Mouse (Mus musculus) embryo, embryonic 10.5 days (tissue): ENCODE data around the gene Msmb.
A peak's percentile ranks its signal among the peaks of the same experiment; 100 is the strongest.
"Not testable (repeated sequence)": the region's sequence is repeated elsewhere in the genome, so short reads cannot be mapped to it uniquely, and the experiment has no call there.

Source experiments
- DNase-seq: peaks from one replicate; pipeline ENCODE4 v3.0.0-alpha.2; 2015; ENCODE audit warnings: low spot score

The Msmb gene

DNA sequence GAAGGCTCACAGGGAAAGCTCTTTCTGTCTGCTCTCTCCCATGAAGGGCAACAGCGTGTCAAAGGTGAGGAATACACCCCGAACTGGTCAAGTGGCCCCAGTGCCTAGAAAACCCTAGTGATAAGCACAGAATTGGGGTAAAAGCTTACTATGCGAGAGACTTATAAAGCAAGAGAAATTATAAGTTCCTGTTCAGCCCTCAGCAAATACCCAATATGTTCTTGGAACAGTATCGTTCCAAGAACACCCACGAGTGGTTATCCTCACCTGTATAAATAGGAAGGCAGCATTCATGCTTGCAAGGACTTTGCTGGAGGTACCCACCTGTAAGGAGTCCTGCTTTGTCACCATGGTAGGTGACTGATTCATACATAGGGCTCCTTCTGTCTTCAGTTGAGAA is at the start of gene Msmb:
Gene Msmb (plus strand): TSS at position 301 of the 400 bp plus-strand sequence.
- no peak for DNase-seq

- DNase-seq, result no peak
Observed at GRCm38 (mm10) chr14:32093018-32093417, 48.8 kb upstream of the Msmb start.

DNA sequence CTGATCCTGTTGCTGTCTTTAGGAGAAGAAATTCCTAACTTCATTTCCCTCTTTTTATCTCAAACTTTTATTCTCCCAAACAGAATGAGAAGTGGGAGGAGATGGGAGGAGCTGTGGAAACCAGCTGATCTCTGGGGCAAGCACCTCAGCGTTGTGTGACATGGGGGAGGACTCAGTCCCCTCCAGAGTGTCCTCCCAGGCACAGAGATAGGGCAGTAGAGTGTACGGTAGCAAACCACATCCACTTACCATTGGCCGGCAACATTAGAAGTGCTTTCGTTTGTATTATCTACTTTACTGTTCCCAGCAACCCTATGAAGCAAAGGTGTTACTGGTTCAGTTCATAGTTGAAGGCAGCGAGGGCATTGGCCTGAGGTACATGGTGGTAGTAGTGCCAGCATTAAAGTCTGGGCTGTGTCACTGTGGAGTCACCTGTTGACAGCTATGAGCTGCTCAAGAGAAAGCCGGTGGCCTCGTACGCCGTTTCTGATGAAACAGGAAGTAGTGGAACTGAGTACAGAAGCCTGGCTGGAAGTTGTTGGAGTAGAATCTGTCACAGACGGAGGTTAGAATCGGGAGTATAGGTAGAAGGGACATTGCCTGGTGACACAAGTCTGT is 48.2 kb upstream of the Msmb start:
- DNase-seq, result no peak

DNA sequence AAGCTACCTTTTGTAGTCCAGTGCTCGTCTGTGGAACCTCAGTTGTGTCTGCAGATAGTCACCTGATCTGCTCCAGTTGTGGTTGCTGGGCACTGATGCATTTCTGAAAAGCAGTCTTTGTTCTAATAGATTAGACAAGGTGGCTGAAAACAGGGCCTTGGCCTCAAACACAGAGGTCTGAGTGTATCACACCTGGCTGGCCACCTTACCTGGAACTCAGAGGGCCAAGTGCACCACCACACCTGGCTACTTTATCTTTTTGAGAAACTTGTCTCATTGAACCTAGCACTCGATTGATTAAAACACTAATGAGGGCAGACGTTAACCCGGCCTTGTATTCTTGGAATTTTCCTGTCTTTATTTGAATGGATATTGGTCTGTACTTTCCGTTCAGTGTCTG is 46.2 kb upstream of the Msmb start:
- no peak for DNase-seq

GRCm38 (mm10) chr14:32096740-32097139 is 45.1 kb upstream of the Msmb start:
- no peak for DNase-seq

DNA sequence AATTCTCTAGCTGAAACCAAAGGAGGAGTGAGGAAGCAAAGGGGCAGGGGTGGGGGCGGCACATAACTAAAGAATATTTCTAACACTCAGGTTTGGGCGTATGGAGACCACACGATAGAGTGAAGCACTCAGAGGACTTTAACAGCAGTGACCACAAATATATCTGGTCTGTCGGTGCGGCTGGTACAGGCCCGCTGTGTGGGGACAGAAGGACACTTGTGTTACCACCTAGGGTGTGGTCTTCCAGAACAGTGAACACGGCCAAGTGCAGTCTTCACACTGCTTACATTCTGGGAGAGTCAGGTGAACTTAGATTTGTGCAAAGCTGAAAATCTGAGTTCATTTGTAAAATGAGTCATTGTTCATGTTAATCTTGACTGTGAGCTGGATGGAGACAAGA is 44.1 kb upstream of the Msmb start:
- no peak for DNase-seq

GRCm38 (mm10) chr14:32098951-32099350 is 42.9 kb upstream of the Msmb start:
- no peak for DNase-seq

GRCm38 (mm10) chr14:32103556-32103955 is 38.3 kb upstream of the Msmb start:
- DNase-seq, result no peak

DNA sequence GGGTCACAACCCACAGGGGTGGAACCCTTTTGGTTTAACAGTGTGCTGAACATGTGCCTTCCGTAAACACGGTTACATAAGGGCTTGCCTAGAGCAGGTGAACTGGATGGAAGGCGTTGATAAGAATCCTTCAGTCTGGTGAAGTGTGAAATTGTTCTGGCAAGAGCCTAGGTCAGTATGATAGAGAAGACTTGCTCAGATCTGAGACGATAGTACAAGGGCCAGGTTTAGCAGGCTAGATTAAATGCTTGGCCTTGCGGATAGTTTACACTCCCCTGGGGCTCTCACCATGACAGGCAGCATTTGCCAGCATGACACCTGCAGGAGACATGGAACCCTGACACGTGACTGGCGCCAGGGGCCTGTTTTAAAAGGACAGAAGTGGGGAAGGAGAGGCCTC is 36.2 kb upstream of the Msmb start:
- no peak for DNase-seq

- DNase-seq, result no peak
Observed at GRCm38 (mm10) chr14:32106911-32107310, 34.9 kb upstream of the Msmb start.

DNA sequence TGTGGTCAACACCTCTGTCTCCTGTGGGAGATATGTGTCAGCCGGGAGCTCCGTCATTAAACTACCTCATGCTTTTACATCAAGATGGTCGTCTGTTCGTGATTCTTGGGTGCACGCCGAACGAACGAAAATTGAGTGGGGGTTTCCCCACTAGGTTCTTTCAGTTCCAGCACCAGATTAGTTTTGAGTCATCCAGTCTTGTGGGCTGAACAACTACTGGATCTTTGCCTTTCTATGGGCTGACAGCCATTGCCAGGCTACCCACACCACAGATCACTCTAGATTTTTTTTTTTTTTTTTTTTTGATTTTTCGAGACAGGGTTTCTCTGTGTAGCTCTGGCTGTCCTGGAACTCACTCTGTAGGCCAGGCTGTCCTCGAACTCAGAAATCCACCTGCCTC is 29.7 kb upstream of the Msmb start:
- not testable (repeated sequence) for DNase-seq

GRCm38 (mm10) chr14:32120940-32121919 is 20.6 kb upstream of the Msmb start:
- DNase-seq, result no peak

DNA sequence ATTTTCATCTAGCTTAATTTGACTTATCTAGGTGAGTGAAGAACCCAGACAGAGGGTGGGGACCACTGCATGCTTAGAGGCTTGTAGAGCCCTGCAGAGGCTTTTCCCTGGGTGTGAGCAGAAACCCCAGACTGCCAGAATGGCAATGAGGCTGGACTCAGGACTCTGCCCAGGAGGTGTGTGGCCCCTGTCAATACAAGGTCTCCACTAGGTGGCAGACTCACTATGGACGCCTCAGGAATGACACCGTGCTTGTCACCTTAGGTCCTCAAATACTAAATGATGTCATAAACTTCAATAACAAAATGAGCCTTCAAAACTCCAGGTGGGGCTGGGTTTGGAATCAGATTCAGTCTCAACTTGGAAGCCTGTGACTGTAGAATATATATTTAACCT is 19.9 kb upstream of the Msmb start:
- peak; percentile 55 for DNase-seq

- DNase-seq, result no peak
Observed at GRCm38 (mm10) chr14:32124261-32124660, 17.6 kb upstream of the Msmb start.

- not testable (repeated sequence) for DNase-seq
Observed at GRCm38 (mm10) chr14:32125256-32125655, 16.6 kb upstream of the Msmb start.

DNA sequence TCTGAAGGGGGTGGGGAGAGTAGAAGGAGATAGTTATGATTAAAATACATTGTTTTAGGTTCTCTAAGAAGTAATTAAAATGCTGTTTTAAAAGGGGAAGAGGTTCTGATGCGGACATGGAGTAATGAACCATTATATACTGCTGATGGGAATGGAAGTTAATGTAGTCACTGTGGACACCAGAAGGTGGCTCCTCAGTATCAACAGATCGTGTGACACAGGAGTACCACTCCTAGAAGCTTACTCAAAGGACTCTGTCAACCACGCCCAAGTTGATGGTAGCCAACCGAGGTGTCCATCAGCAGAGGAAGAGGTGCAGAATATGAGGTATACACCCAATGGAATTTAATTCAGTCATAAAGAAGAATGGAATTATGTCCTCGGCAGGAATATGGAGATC is 13.4 kb upstream of the Msmb start:
- no peak for DNase-seq

- no peak for DNase-seq
Observed at GRCm38 (mm10) chr14:32131836-32132235, 10.0 kb upstream of the Msmb start.

DNA sequence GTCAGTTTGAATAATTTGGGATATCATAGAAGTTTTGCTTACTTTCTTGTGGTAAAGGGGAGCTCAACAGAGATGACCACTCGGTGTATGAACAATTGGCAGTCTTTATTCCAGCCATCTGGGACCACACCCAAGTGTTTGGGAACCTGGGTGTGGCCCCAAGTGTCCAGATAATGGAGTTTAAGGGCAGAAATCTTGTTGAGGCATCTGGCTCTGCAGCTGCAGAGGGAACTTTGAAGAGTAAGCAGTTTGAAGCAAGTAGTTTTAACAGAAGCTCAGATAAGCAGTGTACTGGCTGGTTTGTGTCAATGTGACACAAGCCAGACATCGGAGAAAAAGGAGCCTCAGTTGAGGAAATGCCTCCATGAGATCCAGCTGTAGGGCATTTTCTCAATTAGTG is 7.5 kb upstream of the Msmb start:
- peak; percentile 21 for DNase-seq

GRCm38 (mm10) chr14:32136467-32136866 is 5.4 kb upstream of the Msmb start:
- not testable (repeated sequence) for DNase-seq

- no peak for DNase-seq
Observed at GRCm38 (mm10) chr14:32140359-32140965, 1.4 kb upstream of the Msmb start.

GRCm38 (mm10) chr14:32144734-32145133 is 2.9 kb downstream of the Msmb start:
- no peak for DNase-seq

DNA sequence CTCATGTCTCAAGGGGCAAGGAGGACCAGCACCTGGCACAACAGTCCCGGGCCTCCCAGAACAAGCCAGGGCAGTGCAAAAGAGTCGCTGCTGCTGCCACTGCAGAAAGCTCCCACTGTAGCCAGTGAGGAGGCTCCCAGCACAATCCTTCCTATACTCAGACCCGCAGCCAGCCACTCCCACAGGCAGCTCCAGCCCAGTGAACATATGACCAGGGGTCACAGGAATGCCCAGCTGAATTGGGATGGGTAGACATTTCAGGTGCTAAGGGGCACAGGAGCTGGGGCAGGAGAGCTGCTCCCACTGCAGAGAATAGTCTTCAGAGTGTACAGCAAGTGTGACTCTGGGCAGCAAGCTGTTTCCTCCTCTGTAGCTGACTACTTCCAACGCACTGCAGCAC is 3.6 kb downstream of the Msmb start:
- DNase-seq, result no peak
